Mouse (Mus musculus) adrenal gland, adult 18-20 months (tissue): ENCODE measurements around the gene Pdk2. TPM values are rescaled to one million over a fixed set of nuclear protein-coding genes. Genes with fewer than 3 reads are reported as not detected.

Experiments used
- DNase-seq, 2 experiments: peaks; one replicate each; pipeline ENCODE4 v3.0.0; 2021 to 2022; ENCODE audit warnings: low spot score in 2 of 2
- total RNA-seq, 2 experiments: library from RNA; stranded (reverse); gene quantifications; 1 replicate in 1 of 2; 2 replicates in 1 of 2; pipeline ENCODE4 v1.2.3; 2021

Gene Pdk2
- total RNA-seq, 2 experiments from 2014 or later: 84.1 to 111 TPM

GRCm38 (mm10) chr11:94989562-94990017, 51.6 kb downstream of the Pdk2 start:
- DNase-seq: peak; percentile 64

DNA sequence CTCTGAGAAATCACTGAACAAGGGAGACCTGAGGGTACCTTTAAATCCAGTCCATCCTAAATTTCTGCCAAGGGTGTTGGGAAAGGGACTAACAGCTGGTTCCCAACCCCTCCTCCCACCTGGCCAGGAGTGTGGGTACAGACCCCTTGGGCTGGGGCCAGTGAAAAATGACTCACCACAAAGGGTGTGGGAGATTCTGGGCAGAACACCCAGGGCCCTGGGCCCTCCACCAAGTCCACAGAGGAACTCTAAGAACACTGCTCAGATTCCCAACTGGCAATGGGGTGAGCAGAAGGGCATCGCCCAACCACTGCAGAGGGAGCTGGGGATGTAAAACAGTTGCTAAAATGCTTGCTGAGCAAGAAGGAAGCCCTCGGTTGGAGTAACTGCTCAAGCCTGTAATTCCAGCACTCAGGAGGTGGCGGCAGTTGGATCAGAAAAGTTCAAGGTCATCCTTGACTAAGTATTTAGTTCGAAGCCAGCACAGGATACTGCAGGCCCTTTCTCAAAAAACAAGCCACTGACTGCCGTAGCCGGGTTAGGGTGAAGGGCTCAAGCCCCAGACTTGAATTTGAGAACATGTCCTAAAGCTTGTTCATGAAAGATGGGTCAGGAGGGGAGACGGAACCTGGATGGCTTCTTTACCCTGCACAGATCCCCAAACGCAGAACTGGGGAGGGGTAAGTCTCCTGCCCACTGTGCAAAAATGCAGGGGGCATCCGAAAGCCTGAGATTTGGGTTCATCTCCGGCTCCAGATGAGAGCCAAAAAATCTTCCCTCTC, 52.2 kb downstream of the Pdk2 start:
- DNase-seq: peak; percentile 24 to 29

- peak in 1 of 2 experiments; percentile 38 for DNase-seq
Measured at GRCm38 (mm10) chr11:94987851-94988250, 53.3 kb downstream of the Pdk2 start.

GRCm38 (mm10) chr11:94987341-94987740, 53.8 kb downstream of the Pdk2 start:
- DNase-seq: peak; percentile 26 to 28

GRCm38 (mm10) chr11:94986435-94986834, 54.7 kb downstream of the Pdk2 start:
- DNase-seq: no peak

DNA sequence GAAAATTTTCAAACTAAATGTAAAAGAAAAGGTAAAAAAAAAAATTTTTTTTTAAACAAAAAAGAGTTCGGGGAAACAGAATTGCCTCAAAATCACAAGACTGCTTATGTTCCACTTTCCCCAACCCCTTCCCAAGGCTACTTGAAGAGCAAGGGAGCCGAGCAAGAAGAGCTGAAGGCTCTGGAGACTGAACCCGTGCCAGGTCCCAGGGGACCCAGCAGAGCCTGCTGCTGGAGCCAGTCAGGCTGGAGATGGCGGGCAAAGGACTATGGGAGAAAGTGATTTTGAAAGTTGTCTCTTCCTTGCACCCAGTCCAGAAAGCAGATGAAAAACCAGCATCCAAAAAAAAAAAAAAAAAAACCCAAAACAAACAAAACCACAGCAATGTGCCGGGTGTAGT, 55.3 kb downstream of the Pdk2 start:
- peak in 1 of 2 experiments; percentile 23 for DNase-seq

GRCm38 (mm10) chr11:94985140-94985539, 56.0 kb downstream of the Pdk2 start:
- no peak for DNase-seq

DNA sequence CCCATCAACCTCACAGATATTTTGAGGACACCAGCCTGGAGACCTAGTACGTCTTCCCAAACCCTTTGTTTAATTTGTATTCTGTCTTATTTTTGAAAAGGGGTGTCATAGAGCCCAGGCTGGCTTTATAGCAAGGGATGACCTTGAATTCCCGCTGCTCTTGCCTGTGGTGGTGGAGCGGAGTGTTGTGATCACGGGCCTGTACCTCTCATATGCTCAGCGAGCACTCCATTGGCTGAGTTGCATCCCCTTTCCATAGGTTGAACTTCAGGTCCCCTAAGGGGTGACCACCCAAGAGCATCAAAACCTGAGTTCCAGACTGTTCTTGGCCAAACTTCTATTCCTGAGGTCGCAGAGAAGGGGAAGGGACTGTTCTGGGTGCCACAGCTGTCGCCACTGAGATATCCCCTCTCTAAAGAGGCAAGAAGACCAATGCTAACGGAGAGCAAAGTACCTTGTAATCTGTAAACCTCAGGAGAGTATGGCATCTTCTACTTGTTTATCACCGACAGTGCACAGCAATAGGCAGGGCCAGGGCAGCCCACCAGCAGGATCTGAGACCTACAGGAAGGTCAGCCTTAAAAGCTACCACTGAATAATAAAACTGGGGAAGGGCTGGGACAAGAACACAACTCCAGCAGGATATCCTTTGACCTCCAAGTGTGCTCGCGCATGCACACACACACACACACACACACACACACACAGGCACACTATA, 61.5 kb downstream of the Pdk2 start:
- no peak for DNase-seq

DNA sequence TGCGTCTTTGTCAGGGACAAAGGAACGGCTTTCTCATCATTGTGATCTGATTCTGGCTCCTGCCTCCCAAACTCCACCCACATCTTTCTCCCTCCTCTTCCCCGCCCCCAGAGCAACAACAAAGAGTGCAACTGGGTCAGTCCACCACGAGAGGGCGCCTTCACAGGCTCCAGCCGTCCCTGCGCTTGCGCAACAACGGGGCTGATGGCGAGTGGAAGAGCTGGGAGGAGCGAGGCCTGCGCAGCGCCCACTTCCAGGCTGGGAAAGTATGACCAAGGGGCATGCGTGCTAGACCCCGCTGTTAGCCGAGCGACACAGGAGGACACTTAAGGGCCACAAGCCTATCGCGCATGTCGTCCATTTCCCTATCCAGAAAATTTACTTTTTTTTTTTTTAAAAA, 62.2 kb downstream of the Pdk2 start:
- DNase-seq: peak; percentile 97 to 99

DNA sequence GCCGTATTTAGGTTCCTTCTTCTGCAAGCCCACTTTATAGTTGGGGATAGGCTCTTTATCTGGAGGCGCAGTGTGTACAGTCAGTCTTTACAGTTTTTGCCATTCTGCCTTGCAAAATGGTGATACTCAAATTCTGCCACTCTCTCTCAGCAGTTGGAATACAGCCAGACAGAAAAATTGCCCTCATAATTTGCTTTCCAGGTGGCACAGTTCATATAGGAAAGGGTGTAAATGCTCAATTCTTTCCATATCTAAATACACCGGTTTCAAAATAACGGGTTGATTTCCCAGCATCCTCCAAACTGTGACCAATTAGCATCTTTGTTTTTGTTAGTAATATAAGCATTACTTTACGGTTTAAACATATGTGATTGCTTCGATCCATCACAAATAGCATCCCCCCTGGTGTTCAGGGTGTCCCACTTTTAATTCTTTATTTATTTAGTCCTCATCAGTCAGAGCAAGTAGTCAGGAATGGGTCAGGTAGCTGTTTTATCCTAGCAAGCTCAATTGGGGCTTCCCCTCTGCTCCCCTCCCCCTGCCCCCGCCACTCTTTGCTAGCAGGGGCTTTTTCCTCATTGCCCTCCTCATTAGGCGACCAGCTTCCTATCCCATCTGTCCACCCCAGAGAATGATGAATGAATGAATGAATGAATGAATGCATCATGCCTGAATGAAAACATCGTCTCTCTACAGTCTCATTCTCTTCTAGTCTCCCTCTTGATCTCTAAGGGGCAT, 62.8 kb downstream of the Pdk2 start:
- DNase-seq: no peak

Other genes starting within 250 kb of the Pdk2 start
- 10 to 100 TPM; 20.4 to 40.2 TPM for gene Col1a1, start 105.1 kb downstream of the Pdk2 start, total RNA-seq
- gene Hils1, start 73.8 kb downstream of the Pdk2 start, total RNA-seq: not detected
- under 1 TPM in 1 of 2 experiments, not detected in 1; 0.80 TPM for gene Sgca, start 65.0 kb downstream of the Pdk2 start, total RNA-seq
- gene Ppp1r9b, start 50.3 kb downstream of the Pdk2 start, total RNA-seq: 100 to 1,000 TPM; 107 to 115 TPM
- 1 to 10 TPM; 3.7 TPM for gene Samd14, start 31.5 kb downstream of the Pdk2 start, total RNA-seq
- gene Itga3, start 35.4 kb upstream of the Pdk2 start, total RNA-seq: 10 to 100 TPM; 33.9 to 44.6 TPM
- gene Dlx3, start 78.8 kb upstream of the Pdk2 start, total RNA-seq: not detected
- not detected for gene Dlx4, start 104.9 kb upstream of the Pdk2 start, total RNA-seq
- not detected for gene Tac4, start 220.2 kb upstream of the Pdk2 start, total RNA-seq